Mouse (Mus musculus): ENCODE measurements around the gene Ube2g2. TPM values are rescaled to one million over a fixed set of nuclear protein-coding genes. Genes with fewer than 3 reads are reported as not detected.

Ube2g2 gene
- polyA plus RNA-seq, 1 experiment = 56.9 TPM

DNA sequence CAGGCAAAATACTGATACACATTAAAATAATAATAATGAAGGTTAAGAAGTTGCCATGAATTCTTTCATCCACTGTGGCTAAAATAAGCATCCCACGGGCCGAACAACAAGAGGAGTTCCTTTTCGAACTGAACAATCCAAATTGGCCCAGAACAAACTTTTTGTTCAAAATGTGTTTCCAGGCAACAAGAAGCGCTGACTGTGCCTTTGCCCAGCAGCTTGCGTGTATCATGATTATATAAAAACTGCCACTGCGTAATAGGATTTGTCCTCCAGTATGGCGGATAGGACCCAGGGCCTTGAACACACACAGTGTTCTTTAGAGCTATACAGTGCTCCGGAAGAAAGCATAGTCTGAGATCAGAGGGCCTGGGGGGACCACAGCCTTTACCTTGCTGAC lies 13.5 kb upstream of the Ube2g2 start:
- no peak for TF ChIP-seq POLR2A (IDR thresholded peaks at IDR 0.05; ENCODE audit: borderline replicate concordance, extremely low read depth, insufficient read depth, insufficient read length, poor library complexity, severe bottlenecking)
- TF ChIP-seq CTCF (IDR thresholded peaks at IDR 0.05; ENCODE audit: borderline replicate concordance, extremely low read depth, insufficient read depth, insufficient read length) = no peak
- DNase-seq (ENCODE audit: low read depth) = no peak

DNA sequence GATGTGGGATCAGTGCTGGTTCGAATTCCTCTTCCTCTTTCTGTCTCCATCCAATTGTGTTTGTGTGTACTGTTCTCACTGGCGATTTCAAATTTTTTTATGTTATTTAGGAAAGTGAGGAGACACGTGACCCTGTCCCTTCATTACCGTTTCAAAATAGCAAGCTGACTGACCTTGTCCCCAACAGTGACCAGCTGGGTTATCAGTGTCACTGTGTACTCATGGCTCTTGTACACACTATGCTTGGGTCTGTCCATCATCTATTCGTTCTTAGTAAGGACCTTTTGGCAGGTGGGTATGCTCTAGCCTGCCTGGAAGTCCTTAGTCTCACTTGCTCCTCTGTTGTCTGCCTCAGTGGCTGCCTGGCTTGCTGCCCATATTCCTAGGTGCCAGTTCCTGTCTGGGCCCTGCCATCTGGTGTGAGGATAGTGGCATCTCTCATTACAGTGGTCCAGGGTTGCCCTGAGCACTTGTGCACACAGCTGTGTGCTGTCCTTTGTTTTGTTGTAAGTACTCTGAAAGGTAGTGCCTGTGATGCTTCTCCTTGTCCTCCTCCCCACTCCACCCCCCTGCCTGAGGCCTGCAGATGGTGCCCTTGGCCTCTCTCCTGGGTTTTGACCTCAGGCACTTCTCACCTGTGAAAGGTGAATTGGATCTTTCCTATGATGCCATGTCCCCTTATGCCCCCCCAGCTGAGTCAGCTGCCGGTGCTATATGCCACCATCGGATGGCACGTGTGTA lies 11.7 kb upstream of the Ube2g2 start:
- TF ChIP-seq CTCF (IDR thresholded peaks at IDR 0.05; ENCODE audit: borderline replicate concordance, extremely low read depth, insufficient read depth, insufficient read length) (no peak), POLR2A (IDR thresholded peaks at IDR 0.05; ENCODE audit: borderline replicate concordance, extremely low read depth, insufficient read depth, insufficient read length, poor library complexity, severe bottlenecking) (no peak)
- DNase-seq (ENCODE audit: low read depth) = peak; percentile 39

DNA sequence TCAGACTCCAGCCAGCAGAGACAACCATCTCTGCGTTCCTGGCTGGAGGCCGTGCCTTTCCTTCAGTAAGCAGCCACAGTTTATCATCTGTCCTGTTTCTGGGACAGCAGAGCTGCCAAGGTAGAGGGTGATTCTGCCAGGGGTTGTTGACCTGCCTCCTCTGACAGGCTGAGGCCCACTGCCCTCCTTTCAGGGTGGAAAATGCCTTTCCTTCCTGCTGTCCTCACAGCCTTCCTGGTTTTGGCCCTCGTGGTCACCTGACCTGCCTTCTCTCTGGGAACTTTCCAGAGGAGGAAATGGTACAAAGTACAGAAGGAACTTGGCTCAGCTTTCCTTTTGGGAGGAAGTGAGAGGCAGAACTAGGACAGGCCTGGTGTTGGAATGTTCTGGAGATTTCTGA lies 8.7 kb upstream of the Ube2g2 start:
- TF ChIP-seq POLR2A (IDR thresholded peaks at IDR 0.05; ENCODE audit: borderline replicate concordance, extremely low read depth, insufficient read depth, insufficient read length, poor library complexity, severe bottlenecking) = no peak
- no peak for TF ChIP-seq CTCF (IDR thresholded peaks at IDR 0.05; ENCODE audit: borderline replicate concordance, extremely low read depth, insufficient read depth, insufficient read length)
- DNase-seq (ENCODE audit: low read depth) = no peak

DNA sequence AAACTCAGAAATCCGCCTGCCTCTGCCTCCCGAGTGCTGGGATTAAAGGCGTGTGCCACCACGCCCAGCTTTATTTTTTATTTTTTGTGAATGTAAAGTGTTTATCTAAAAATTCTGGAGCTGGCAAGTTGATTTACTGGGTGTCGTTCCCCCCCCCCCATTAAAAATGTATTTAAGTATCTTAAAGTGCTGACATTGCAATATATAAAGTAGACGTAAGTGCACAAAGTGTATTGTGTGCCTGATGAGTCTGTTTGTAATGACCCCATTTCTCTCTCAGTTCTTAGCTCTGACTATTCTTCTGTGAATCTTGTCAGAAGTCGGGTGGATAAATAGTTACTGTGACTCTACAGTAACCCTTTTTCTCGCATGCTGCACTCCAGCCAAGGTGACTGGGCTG lies 6.4 kb upstream of the Ube2g2 start:
- no peak for TF ChIP-seq CTCF (IDR thresholded peaks at IDR 0.05; ENCODE audit: borderline replicate concordance, extremely low read depth, insufficient read depth, insufficient read length)
- no peak for TF ChIP-seq POLR2A (IDR thresholded peaks at IDR 0.05; ENCODE audit: borderline replicate concordance, extremely low read depth, insufficient read depth, insufficient read length, poor library complexity, severe bottlenecking)
- no peak for DNase-seq (ENCODE audit: low read depth)

DNA sequence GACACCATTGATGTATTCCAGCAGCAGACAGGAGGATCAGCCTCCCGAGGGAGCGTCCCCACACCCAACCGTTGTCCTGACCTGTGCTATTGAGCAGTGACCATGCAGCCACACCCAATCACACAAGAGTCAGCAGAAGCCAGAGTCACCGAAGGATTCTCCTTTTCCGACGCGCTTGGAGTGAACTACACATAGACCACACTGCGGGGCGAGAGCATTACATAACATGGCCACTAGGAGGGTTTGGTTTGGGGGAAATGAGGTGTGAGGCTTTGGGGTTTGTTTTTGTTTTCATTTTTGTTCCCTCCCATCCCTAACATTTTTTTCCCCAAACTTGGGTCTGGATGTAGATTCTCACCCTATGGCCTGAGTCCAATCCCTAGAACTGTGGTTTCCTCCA lies 5.9 kb upstream of the Ube2g2 start:
- TF ChIP-seq POLR2A (IDR thresholded peaks at IDR 0.05; ENCODE audit: borderline replicate concordance, extremely low read depth, insufficient read depth, insufficient read length, poor library complexity, severe bottlenecking) (no peak), CTCF (IDR thresholded peaks at IDR 0.05; ENCODE audit: borderline replicate concordance, extremely low read depth, insufficient read depth, insufficient read length) (peak; percentile 17; the same call in 1 of the 2 replicates)
- no peak for DNase-seq (ENCODE audit: low read depth)

DNA sequence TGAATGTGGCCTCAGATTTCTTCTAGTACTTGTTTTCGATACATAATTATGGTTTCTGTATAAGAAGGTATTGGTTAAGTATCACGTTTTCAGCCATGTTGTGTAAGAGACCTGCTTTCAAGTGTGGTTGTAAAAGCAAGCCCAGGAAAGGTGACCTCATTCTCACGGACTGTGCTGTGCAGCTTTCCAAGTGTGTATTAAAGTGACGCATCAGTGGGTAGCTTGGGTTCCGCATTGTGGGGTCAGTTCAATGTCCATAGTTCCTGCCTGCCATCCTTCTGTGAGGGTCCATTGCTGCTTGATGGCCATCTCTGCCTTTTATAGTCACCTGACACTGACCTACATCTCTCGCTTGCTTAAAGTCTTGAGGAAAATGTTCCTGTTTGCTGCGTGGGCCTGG lies 5.1 kb upstream of the Ube2g2 start:
- TF ChIP-seq POLR2A (IDR thresholded peaks at IDR 0.05; ENCODE audit: borderline replicate concordance, extremely low read depth, insufficient read depth, insufficient read length, poor library complexity, severe bottlenecking) = no peak
- no peak for TF ChIP-seq CTCF (IDR thresholded peaks at IDR 0.05; ENCODE audit: borderline replicate concordance, extremely low read depth, insufficient read depth, insufficient read length)
- DNase-seq (ENCODE audit: low read depth) = no peak

DNA sequence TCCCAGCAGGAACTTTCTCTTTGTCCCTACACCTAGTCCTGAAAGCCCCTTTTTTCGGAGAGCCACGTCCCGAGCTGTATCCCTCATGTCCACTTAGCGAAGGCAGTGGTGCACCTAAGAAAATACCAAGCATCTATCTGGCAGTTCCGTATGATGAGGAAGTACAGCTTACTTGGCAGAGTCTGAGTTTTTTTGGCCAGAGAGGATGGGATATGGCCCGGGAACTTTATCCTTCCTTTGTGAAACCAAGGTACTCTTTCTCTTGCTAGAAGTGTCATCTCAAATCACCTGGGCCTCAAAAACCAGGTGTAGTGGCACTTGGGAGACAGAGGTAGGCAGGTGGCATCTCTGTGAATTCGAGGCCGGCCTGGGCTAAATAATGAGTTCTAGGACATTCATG lies 529 bp upstream of the Ube2g2 start:
- DNase-seq (ENCODE audit: low read depth) = no peak
- TF ChIP-seq CTCF (IDR thresholded peaks at IDR 0.05; ENCODE audit: borderline replicate concordance, extremely low read depth, insufficient read depth, insufficient read length) (no peak), POLR2A (IDR thresholded peaks at IDR 0.05; ENCODE audit: borderline replicate concordance, extremely low read depth, insufficient read depth, insufficient read length, poor library complexity, severe bottlenecking) (no peak)

DNA sequence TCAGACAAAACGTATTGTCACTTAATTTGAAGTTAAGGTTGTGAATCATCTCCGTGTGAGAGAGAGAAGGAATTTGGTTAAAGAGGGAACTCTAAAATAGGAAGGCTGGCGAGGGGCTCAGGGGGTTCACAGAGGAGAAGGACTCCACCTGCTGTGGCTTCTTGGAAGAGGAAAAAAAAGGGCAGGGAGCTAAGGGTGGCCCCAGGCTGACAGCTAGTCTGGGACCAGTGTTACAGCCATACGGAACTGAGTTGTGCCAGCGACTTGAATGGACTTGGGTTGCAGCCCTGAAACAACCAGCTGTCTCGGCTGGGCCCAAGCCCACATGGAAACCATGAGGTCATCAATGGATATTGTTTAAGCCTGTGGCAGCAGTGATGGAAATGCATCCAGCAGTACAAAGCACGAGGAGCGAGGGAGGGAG lies 1.0 kb downstream of the Ube2g2 start:
- peak; percentile 91 for DNase-seq (ENCODE audit: low read depth)
- no peak for TF ChIP-seq POLR2A (IDR thresholded peaks at IDR 0.05; ENCODE audit: borderline replicate concordance, extremely low read depth, insufficient read depth, insufficient read length, poor library complexity, severe bottlenecking)
- TF ChIP-seq CTCF (IDR thresholded peaks at IDR 0.05; ENCODE audit: borderline replicate concordance, extremely low read depth, insufficient read depth, insufficient read length) = no peak

DNA sequence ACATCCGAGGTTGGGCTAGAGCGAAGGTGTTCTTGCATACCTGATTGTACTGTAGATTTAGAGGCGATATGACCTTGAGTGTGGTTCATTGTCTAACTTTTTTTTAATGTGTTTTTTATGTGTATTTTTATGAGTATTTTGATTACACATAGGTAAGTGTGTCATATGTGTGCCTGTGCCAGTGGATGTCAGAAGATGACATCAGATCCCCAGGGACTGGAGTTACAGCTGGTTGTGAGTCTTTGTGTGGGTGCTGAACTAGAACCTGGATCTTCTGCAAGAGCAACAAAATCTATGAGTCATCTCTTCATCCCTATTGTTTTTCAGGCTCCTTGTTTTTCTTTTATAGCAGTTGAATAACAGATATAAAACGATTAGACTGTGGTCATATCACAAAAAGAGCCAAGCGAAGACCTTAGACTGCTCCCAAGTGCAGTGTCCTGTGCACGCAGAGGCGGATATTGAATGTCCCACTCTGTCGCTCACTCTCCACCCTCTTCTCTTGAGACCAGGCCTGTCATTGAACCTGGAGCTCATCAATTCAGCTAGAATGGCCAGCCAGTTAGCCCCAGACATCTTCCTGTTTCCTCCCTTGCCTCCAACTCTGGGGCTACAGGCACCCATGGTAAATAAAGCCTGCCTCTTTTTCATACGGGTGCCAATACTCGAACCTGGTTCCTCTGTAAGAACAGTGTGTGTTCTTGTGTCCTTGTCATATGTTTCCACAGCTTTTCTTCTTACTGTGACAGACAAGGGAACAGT lies 1.7 kb downstream of the Ube2g2 start:
- TF ChIP-seq POLR2A (IDR thresholded peaks at IDR 0.05; ENCODE audit: borderline replicate concordance, extremely low read depth, insufficient read depth, insufficient read length, poor library complexity, severe bottlenecking) (no peak), CTCF (IDR thresholded peaks at IDR 0.05; ENCODE audit: borderline replicate concordance, extremely low read depth, insufficient read depth, insufficient read length) (no peak)
- DNase-seq (ENCODE audit: low read depth) = no peak

DNA sequence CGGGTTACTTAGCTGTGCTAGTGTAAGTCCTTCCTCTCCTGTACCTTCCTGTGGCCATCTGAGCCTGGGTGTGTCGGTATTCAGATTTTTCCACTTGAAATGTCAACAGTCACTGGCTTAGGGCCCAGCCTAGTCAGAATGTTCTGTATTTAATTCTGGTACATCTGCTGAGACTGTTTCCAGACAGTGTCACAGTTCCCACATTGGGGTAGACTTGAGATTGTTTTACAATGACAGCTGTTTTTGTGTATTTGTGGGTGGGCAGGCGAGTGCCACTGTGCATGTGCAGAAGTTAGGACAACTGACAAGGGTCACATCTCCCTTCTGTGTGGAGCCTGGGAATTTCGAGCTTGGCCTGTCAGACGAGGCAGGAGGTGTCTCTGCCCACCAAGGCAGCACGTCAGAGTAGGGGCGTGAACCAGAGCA lies 2.5 kb downstream of the Ube2g2 start:
- TF ChIP-seq POLR2A (IDR thresholded peaks at IDR 0.05; ENCODE audit: borderline replicate concordance, extremely low read depth, insufficient read depth, insufficient read length, poor library complexity, severe bottlenecking) (no peak), CTCF (IDR thresholded peaks at IDR 0.05; ENCODE audit: borderline replicate concordance, extremely low read depth, insufficient read depth, insufficient read length) (no peak)
- DNase-seq (ENCODE audit: low read depth) = no peak

DNA sequence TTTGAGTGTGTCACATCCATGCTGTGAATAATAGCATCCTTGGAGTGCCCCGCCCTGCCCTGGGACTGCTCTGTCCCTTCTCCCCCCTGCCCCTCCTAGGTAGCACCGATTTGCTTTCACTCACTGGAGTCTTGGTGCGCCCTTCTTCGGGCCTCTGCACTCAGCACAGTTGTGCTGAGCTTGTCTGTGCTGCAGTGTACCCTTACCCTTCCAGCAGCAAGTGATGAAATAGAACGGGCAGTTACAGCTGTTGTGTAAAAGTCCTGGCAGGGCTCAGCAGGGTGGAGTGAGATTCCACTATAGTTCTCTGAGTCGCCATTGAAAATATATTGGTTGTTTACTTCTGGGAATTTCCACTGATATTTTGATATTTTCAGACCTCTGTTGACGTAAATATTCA lies 4.0 kb downstream of the Ube2g2 start:
- no peak for TF ChIP-seq CTCF (IDR thresholded peaks at IDR 0.05; ENCODE audit: borderline replicate concordance, extremely low read depth, insufficient read depth, insufficient read length)
- no peak for DNase-seq (ENCODE audit: low read depth)

DNA sequence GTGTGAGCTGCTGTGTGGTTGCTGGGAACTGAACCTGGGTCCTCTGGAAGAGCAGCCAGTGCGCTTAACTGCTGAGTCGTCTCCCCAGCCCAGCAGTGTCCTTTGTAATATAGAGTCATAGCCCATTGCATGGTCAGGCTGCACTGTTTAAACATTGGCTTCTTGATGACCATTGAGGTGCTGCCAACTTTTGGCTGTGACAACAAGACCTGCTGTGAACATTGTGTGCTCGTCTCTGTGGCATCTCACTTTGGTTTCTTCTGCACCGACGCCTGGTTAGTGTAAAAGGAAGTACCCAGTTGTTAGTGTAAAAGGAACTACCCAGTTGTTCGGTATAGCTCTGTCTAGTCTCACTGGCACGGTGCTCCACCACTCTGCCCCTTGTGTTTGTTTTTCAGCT lies 4.5 kb downstream of the Ube2g2 start:
- DNase-seq (ENCODE audit: low read depth) = no peak
- TF ChIP-seq POLR2A (IDR thresholded peaks at IDR 0.05; ENCODE audit: borderline replicate concordance, extremely low read depth, insufficient read depth, insufficient read length, poor library complexity, severe bottlenecking) (no peak), CTCF (IDR thresholded peaks at IDR 0.05; ENCODE audit: borderline replicate concordance, extremely low read depth, insufficient read depth, insufficient read length) (no peak)
